Mouse (Mus musculus): ENCODE measurements around the gene Ston2.
A peak's percentile ranks its signal among the peaks of the same experiment; 100 is the strongest.
"Not testable (repeated sequence)": the region's sequence is repeated elsewhere in the genome, so short reads cannot be mapped to it uniquely, and the experiment has no call there.

Ston2 gene

DNA sequence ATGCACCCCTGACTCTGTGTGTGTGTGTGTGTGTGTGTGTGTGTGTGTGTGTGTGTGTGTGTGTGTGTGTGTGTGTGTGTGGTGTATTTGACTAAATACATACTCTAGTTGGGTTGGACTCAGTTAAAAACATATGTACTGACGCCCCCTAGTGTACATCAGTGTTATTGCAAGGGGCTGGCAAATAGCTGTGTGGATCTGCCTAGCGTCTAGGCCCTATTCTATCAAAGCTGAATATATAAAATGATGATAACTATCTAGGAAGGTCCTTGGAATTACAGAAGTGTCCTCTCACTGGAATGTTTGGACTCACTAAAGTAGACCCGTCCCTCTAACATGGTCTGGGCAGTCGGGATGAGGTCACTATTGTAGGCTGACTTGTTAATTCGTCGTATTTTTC lies 1.6 kb upstream of the Ston2 start:
- peak; percentile 79 for DNase-seq

- DNase-seq = not testable (repeated sequence)
Measured at GRCm38 (mm10) chr12:91788446-91788845, 259 bp upstream of the Ston2 start.

DNA sequence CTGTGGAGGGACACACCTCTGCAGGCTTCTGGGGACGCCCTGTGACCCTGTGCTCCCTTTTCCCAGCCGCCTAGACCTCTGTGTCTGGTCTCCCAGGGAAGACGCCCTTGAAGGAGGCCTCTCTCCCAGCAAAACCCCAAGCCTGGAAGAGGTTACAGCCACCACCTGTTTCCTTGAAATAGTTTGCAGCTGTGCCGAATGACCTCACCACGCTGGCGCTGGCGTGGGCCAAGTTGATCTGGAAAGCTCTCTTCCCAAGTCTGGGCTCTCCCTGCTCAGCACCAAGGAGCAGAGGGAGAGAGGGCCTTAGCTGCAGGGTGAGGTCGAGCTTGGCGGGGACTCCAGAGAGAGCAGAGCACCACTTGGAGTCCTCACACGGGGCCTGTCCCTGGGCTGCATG lies 1.8 kb downstream of the Ston2 start:
- no peak for DNase-seq

- DNase-seq = no peak
Measured at GRCm38 (mm10) chr12:91781432-91781831, 6.8 kb downstream of the Ston2 start.

DNA sequence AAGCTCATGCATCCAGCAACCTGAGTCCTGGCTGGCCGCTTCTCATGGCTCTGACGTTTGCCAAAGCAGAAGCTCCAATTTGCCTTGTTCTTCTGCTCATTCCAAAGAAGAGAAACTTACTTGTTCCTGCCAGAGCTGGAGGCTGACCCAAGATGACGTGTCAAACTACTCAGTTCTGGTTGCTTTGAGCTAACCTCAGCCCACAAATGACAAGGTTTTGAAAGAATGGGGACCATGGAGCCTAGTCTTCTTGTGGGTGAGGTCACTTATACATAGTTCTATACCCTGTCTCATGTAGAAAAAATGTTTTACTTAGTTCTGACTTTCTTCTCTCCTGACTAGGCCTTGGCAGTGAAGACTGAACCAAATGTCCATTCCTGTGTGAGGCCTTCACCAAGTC lies 7.7 kb downstream of the Ston2 start:
- no peak for DNase-seq

DNA sequence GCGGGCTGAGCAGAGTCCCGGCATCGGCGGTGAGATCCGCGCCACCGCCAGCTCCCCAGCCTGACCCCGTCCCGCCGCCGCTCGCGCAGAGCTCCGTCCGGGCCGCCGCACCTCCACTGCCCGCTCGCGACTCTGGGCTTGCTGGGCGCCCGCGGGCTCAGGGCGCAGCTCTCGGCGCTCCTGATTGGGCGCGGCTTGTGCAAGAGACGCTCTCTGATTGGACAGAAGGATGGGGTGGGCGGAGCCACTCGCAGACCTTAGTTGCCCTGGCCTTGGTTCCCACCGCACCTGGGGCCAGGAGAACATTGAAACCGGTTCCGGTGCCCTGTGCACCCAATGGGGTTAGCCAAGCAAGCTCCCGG lies 9.2 kb downstream of the Ston2 start:
- peak; percentile 90 for DNase-seq

- DNase-seq = peak; percentile 78
Measured at GRCm38 (mm10) chr12:91778211-91779003, 9.8 kb downstream of the Ston2 start.

DNA sequence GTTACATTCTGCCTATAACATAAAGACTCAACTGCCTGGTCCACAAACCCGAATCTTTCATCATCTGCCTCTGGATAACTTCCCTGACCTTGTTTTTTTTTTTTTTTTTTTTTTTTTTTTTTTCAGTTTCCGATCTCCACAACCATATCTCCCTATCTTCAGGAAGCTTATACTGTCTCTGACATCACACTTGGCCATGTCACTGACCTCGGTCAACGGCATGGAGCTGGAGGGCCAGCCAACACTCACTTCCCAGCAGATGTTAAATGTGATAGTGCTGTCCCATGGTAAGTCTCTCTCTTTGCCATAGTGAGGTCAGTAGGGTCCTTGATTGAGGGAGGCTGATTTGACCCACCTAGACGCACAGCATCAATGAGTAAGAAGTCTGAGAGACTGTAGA lies 11.8 kb downstream of the Ston2 start:
- DNase-seq = no peak

- DNase-seq = no peak
Measured at GRCm38 (mm10) chr12:91774811-91775284, 13.3 kb downstream of the Ston2 start.

GRCm38 (mm10) chr12:91768871-91769270 lies 19.3 kb downstream of the Ston2 start:
- no peak for DNase-seq

DNA sequence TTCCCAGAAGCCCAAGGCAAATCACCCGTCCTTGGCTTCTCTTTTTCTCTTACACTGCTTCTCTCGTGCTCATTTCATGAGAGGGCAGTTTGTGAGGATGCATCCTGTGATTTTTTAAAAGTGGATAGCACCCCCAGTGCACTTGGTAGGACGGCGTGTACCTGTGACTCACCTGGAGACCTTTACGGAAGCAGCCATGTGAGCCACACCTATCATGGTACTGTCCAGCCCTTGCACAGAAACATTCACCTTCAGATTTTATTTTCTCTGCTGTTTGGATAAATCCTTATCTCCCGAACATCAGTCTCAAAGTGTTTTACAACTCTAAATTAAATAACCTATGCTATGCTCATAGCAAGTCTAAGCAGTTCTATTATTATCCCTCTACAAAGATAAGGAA lies 20.0 kb downstream of the Ston2 start:
- no peak for DNase-seq

DNA sequence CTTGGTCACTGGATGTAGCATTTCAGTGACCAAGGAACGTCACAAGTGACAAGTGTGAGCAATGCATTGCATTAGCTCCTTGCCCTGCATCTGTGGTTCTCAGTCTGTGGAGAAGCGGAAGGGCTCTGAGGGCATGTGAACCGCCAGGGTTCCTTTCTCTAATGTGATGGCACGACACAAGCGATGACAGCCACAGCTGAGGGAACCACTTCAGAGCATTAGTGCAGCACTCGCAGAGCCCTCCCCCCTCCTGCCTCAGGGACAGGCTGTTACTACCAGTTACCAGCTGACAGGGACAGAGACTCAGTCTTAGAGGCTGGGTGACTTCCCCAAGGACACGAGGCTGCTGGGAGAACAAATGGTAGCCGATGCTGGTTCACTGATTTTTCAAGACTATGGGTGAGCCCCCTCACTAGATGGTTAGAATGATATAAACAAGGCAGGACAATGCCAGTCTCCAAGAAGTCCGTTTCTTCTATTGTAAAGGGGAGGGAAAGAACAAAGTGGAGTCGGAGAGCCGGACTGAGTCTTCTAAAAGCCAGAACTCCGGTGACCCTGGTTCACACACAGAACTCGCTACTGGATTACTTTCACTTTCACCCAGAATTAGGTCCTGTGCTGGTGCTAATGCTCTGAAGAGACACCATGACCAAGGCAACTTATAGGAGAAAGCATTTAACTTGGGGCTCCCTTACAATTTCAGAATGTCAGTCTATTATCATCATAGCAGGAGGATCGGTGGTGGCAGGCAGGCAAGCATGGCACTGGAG lies 21.7 kb downstream of the Ston2 start:
- DNase-seq = peak; percentile 37

DNA sequence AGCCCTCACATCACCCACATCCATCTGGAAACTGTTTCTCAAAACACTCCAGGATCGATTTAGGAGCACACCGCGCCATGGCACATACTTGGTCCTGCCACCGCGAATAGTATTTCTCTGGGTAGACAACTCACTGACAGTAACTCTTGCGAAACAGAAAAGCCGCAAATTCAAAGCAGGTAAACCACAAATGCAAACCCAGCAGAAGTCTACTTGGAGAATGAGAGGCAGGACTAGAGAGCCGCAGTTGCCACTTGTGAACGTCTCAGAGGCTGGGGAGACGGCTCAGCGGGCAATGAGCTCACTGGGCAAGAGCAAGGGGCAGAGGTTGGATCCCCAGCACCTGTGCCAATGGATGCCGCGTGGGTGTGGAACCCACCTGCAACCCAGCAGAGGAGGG lies 22.7 kb downstream of the Ston2 start:
- DNase-seq = peak; percentile 20

GRCm38 (mm10) chr12:91765054-91765453 lies 23.1 kb downstream of the Ston2 start:
- DNase-seq = peak; percentile 43

- DNase-seq = peak; percentile 42
Measured at GRCm38 (mm10) chr12:91764471-91764870, 23.7 kb downstream of the Ston2 start.

DNA sequence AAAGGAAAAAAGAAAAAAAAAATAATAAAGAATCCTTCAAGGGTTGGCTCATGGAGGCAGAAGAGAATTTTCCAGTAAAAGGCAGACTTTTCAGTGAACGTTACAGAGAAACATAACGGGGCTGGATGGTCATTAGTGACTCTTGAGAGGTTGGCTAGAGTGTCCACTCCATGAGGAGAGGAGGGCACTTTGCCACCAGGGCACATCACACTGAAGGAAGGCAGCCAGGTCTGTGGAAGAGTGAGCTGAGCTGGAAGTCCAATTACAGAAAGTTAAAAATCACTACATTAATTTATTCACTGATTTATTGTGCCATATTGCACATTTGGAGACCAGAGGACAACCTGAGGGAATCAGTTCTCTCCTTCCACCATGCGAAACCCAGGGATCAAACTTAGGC lies 28.4 kb downstream of the Ston2 start:
- DNase-seq = no peak

DNA sequence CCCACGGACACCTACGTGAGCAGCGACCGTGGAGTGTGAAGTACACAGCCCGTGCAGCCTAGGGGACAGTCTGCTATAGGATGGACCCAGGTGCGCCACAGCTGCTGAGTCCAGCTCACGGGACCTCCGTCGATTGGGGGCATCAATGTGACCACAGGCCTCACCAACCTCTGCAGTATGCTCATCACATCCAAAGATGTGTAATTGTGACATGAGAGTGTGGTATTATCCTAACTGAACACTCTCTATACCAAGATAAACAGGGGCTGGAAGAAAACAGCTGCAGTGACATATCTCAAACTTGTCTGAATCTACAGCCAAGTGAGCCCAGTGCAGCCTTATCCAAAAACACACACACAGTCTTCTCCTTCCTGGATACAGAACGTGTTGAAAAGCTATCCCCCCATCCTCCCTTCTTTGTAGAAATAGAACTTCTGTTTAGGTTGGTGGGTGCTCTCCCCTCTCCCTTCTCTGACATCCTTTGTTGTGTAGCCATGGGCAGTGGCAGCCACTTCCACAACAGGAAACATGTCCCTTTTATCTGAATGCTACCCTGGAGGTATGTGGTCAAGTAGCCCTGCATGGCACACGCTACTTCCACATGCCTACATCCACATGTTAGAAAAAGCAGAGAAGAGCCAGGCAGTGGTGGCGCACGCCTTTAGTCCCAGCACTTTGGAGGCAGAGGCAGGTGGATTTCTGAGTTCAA lies 30.2 kb downstream of the Ston2 start:
- DNase-seq = no peak

- no peak for DNase-seq
Measured at GRCm38 (mm10) chr12:91756562-91757166, 31.5 kb downstream of the Ston2 start.

DNA sequence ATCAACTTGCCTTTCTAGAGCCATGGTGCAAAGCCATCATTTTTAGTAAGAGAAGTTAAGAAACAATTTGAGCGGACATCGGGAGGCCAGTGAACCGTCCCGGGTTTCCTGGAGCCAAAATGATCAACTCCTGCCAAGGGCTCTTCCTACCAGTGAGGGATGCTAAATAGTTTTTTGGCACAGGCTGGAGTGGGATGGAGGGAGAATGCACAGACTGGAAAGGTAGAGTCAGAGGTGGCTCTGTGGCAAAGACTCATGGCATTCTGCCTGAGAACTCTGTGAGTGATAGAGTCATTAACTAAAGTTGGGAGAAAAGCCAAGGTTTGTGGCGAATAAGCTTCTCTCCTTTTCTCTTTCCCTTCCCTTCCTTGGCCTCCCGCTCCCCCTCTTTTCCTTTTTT lies 33.6 kb downstream of the Ston2 start:
- peak; percentile 75 for DNase-seq

DNA sequence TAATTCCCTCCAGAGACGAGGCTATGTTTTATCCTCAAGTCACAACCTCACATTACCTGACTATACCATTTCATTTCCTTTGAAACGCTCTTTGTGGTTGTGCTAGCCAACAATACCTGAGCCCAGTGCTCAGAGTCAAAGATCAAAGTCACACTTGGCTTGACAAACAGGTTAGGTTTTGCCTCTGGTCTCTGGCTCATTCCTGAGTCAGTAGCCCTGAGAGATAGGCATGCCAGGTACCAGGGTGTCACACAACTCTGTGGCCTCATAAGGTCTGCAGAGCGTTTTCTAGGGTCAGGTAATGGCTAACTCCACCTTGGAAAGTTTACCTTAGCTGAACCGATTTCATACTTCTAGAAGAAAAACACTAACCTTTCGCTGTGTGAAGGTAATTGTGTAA lies 35.5 kb downstream of the Ston2 start:
- DNase-seq = peak; percentile 82

DNA sequence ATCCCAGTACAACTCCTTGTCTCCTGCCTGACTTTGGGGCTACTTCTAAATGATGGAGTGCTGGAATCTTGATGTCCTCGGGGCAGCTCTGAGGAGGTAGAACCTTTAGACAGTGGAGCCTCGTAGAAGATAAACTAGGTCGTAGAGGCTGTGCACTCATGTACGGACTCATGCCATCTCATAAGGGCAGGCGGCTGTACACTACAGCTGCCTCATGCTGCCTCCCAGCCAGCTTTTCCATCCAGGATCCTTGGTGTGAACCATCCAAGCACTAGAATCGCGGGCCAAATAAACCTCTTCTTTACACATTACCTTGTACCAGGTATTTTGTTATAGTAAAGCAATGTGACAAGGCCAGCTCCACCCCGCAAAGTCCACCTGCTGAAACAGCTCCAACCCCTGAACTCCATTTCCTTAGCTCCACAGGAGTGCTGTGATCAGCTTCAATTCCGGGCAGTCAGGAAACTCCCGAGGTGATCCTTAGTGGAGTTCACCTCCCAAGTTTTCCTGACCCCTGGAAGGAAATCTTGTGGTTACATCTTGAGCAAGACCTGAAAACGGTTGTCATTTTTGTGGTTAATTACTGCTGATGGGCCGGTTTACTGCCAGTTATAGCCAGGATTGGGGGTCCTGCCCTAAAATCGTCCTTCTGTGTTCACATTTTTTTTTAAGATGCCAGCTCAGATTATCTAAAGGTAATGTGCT lies 36.1 kb downstream of the Ston2 start:
- no peak for DNase-seq

DNA sequence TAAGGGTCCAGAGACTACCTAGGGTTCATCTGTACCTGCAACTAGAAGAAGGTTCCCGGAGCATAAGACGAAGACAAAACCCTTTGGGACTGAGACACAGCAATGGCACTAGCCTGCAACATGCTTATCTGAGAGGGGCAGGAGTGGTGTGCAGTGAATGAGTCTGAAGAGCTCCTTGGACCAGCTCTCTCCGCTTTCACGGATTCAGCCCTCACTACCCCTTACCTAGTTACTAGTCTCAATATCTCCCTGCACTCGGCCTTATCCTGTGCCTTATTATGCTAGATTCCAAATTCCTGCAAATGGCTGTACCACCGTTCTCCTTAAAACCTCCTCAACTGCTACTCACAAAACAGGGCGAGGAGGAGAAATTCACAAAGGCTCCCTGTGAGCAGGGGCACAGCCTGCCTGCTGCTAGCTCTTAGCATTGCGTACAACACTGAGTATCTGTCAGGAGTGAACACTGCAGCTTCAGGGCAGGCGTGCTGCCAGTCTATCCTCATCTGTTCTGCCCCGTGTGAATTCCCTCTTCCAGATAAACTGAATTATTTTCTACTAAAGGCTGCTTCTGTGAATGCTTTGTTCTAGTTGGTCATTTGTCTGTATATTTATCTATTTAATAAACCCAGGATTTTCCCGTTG lies 38.5 kb downstream of the Ston2 start:
- no peak for DNase-seq

Data from kidney, adult 9 months (tissue).